Mouse (Mus musculus) left cerebral cortex, adult 9 months (tissue): Measurements from ENCODE around the gene Scgb1b3.

Experiments used
- DNase-seq, 2 experiments: peaks; one replicate each; pipeline ENCODE4 v3.0.0; 2022; ENCODE audit warnings: low spot score in 2 of 2

The Scgb1b3 gene

GRCm38 (mm10) chr7:31375292-31375691 is at the start of gene Scgb1b3:
TSS of gene Scgb1b3 (plus strand) at chr7:31375592.
- no peak for DNase-seq

- DNase-seq, result no peak
These were observed 13.3 kb upstream of the Scgb1b3 start, which contains the start of gene Scgb2b3 for GRCm38 (mm10) chr7:31362022-31362560. TSS of gene Scgb2b3 (minus strand) at chr7:31362072.
